ENCODE assay signal across 12 mouse cellular contexts in genomic region chr10:25082930-25083329, GRCm38 (mm10).
DNase-seq lines count a peak whose midpoint lies in the region; ATAC-seq lines count a peak whose summit lies in the region.
"Had no signal": no experiment of that assay in that cellular context is flagged by ENCODE, and none has a peak within 500 bp of the region (broad histone marks: within the 10 kb centered on the region; RNA-seq: fewer than 3 reads in every experiment).

No protein-coding gene starts in this region.

- H3K9me3 ChIP-seq in midbrain, embryonic 14.5 days (ENCODE audit: control insufficient read depth, low read length) = no peaks in the 10 kb centered on the region
- no peaks in the 10 kb centered on the region for H3K9me3 ChIP-seq in midbrain, embryonic 15.5 days
- no peaks in the 10 kb centered on the region for H3K9me3 ChIP-seq in limb, embryonic 10.5 days (replicated peaks)
- H3K9me3 ChIP-seq in stomach, embryonic 16.5 days (replicated peaks; ENCODE audit: control insufficient read depth, low read length) = no peaks in the 10 kb centered on the region
- H3K9me3 ChIP-seq: forebrain, embryonic 10.5 days had no signal

- H3K27me3 ChIP-seq in midbrain, embryonic 14.5 days (ENCODE audit: control insufficient read depth, insufficient read depth, low read length) = no peaks in the 10 kb centered on the region
- no peaks in the 10 kb centered on the region for H3K27me3 ChIP-seq in midbrain, embryonic 15.5 days (replicated peaks)
- H3K27me3 ChIP-seq in limb, embryonic 10.5 days (ENCODE audit: low read depth, poor library complexity, severe bottlenecking) = no peaks in the 10 kb centered on the region
- H3K27me3 ChIP-seq in stomach, embryonic 16.5 days (ENCODE audit: control insufficient read depth, insufficient read depth, low read length) = no peaks in the 10 kb centered on the region

- ATAC-seq in midbrain, embryonic 14.5 days (ENCODE audit: low FRiP score, low TSS enrichment) = no peak
- no peak; the same call in 1 of the 2 replicates for ATAC-seq in midbrain, embryonic 15.5 days (replicated peaks)
- ATAC-seq in stomach, embryonic 16.5 days (ENCODE audit: insufficient read depth, low FRiP score) = peak; percentile 75; the same call in 1 of the 2 replicates

- H3K4me2 ChIP-seq in midbrain, embryonic 14.5 days (ENCODE audit: low read length) = no peak overlapping the region
- no peak overlapping the region for H3K4me2 ChIP-seq in midbrain, embryonic 15.5 days
- H3K4me2 ChIP-seq in stomach, embryonic 16.5 days (ENCODE audit: low read depth, low read length) = no peak overlapping the region

- DNase-seq in embryo, embryonic 10.5 days (ENCODE audit: low spot score) = peak; percentile 29
- DNase-seq in embryo, embryonic 9.5 days (ENCODE audit: extremely low spot score) = no peak
- DNase-seq in midbrain, embryonic 14.5 days = peak; percentile 7
- DNase-seq in limb, embryonic 10.5 days (ENCODE audit: low spot score) = peak; percentile 37
- no peak for DNase-seq in right cerebral cortex, adult 18-20 months
- no peak for DNase-seq in gastrocnemius, adult 8-10 months (ENCODE audit: low spot score in 2 of 2)
- DNase-seq: heart, postnatal 10 days; thymus, adult 2 months had no signal

- no peak overlapping the region for H3K27ac ChIP-seq in midbrain, embryonic 14.5 days (replicated peaks; ENCODE audit: low read depth, low read length)
- H3K27ac ChIP-seq in midbrain, embryonic 15.5 days = no peak overlapping the region
- peak overlapping the region; percentile 70 for H3K27ac ChIP-seq in limb, embryonic 10.5 days
- peak overlapping the region; percentile 56; the same call in 1 of the 2 replicates for H3K27ac ChIP-seq in stomach, embryonic 16.5 days (ENCODE audit: low read length)
- H3K27ac ChIP-seq: forebrain, embryonic 10.5 days; left cerebral cortex, adult 2 months had no signal

- H3K4me1 ChIP-seq in midbrain, embryonic 14.5 days (ENCODE audit: control insufficient read depth, insufficient read depth, low read length) = no peaks in the 10 kb centered on the region
- H3K4me1 ChIP-seq in midbrain, embryonic 15.5 days = no peaks in the 10 kb centered on the region
- H3K4me1 ChIP-seq in limb, embryonic 10.5 days = peaks cover 18% of the 10 kb centered on the region
- no peaks in the 10 kb centered on the region for H3K4me1 ChIP-seq in stomach, embryonic 16.5 days (ENCODE audit: control insufficient read depth, insufficient read depth, low read length)

- H3K4me3 ChIP-seq in midbrain, embryonic 14.5 days (replicated peaks; ENCODE audit: low read depth, low read length) = no peak overlapping the region
- no peak overlapping the region for H3K4me3 ChIP-seq in midbrain, embryonic 15.5 days
- H3K4me3 ChIP-seq in limb, embryonic 10.5 days = no peak overlapping the region
- no peak overlapping the region for H3K4me3 ChIP-seq in stomach, embryonic 16.5 days (replicated peaks; ENCODE audit: low read length)
- H3K4me3 ChIP-seq: forebrain, embryonic 10.5 days; left cerebral cortex, adult 2 months had no signal

- H3K9ac ChIP-seq in midbrain, embryonic 14.5 days (replicated peaks; ENCODE audit: low read length) = no peak overlapping the region
- H3K9ac ChIP-seq in midbrain, embryonic 15.5 days = no peak overlapping the region
- H3K9ac ChIP-seq in stomach, embryonic 16.5 days (ENCODE audit: low read length) = no peak overlapping the region

- no peaks in the 10 kb centered on the region for H3K36me3 ChIP-seq in midbrain, embryonic 14.5 days (ENCODE audit: control insufficient read depth, insufficient read depth, low read length)
- no peaks in the 10 kb centered on the region for H3K36me3 ChIP-seq in midbrain, embryonic 15.5 days (replicated peaks)
- no peaks in the 10 kb centered on the region for H3K36me3 ChIP-seq in limb, embryonic 10.5 days
- H3K36me3 ChIP-seq in stomach, embryonic 16.5 days (ENCODE audit: control insufficient read depth, insufficient read depth, low read length) = no peaks in the 10 kb centered on the region
- H3K36me3 ChIP-seq: forebrain, embryonic 10.5 days had no signal

- 77% methylated on average over 10 of the region's 10 CpGs for WGBS in midbrain, embryonic 14.5 days
- WGBS in midbrain, embryonic 15.5 days = 65% methylated on average over 10 of the region's 10 CpGs
- 55% methylated on average over 10 of the region's 10 CpGs for WGBS in limb, embryonic 10.5 days
- 62% methylated on average over 10 of the region's 10 CpGs for whole genome bisulfite sequencing in stomach, embryonic 16.5 days

Comparison
In these comparisons a context has a peak if more than half of its experiments do, and no peak if none do; other contexts are left out.
1. DNase-seq: peak in embryo, embryonic 10.5 days (single experiment), midbrain, embryonic 14.5 days (single experiment) and limb, embryonic 10.5 days (single experiment); none in embryo, embryonic 9.5 days (single experiment), right cerebral cortex, adult 18-20 months (single experiment) and gastrocnemius, adult 8-10 months (0 of 2).
2. H3K27ac ChIP-seq: peak in limb, embryonic 10.5 days (single experiment) and stomach, embryonic 16.5 days (single experiment); none in midbrain, embryonic 14.5 days (single experiment) and midbrain, embryonic 15.5 days (single experiment).